Mouse (Mus musculus): ENCODE measurements around the gene Hsd11b1.

DNA sequence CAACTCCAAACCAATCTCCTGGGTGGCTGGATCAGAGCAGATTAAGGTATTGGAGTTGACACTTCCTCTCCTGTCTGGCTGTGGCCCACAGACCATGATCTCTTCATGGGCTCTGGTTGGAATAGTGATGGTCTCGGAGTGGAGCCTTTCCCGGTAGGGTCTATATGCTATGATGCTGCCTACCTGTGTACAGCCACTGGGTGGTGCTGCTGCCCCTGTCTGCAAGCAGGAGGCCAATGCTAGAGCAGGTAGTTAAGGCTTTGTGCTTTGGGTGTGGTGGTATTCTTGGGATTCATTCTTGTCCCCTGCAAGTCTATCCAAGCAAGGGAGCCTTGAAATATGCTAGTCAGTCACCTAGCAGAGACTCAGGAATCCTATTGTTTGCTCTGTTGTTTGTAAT is 55.7 kb downstream of the Hsd11b1 start:
- peak; percentile 94 for TF ChIP-seq CTCF (IDR thresholded peaks at IDR 0.05; ENCODE audit: borderline replicate concordance, insufficient read depth, low read length)
- no peak for TF ChIP-seq POLR2A (IDR thresholded peaks at IDR 0.05; ENCODE audit: low read depth, low read length)
